Mouse (Mus musculus): ENCODE results near the gene Dand5. TPM values are rescaled to one million over a fixed set of nuclear protein-coding genes. Genes with fewer than 3 reads are reported as not detected.
A peak's percentile ranks its signal among the peaks of the same experiment; 100 is the strongest.

Dand5 gene
- polyA plus RNA-seq, 1 experiment from 2014 or later: 5.9 TPM

DNA sequence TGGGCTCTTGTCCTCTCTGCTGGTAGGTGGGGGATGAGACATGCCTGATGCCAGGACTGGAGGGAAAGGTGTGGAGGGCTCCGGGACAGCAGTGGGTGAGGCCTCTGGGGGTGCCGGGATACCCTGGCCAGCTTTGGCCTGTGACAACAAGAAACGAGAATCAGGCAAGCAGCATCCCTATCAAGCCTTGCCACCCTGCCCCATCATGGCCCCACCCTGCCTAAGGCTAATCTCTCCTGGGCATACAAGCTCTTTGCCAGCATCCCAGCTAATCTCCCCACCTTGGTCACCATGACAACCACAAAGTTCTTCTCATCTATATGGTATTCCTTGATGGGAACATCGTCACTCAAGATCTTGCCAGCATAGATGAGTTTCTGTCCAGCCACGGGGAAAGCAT lies 15.9 kb upstream of the Dand5 start:
- Histone ChIP-seq H3K9ac (ENCODE audit: low read length) (no peak overlapping the region), H3K4me1 (ENCODE audit: control insufficient read depth in 2 of 2, insufficient read depth in 2 of 2, low read length in 2 of 2) (peaks cover 10 to 28% of the 10 kb centered on the region in 2 experiments), H3K4me3 (ENCODE audit: control insufficient read depth in 1 of 2, insufficient read depth in 1 of 2, low read depth in 1 of 2, low read length in 2 of 2) (no peak overlapping the region), H3K27ac (replicated peaks in 1 of 2; ENCODE audit: control insufficient read depth in 1 of 2, insufficient read depth in 1 of 2, low read depth in 2 of 2, low read length in 2 of 2) (no peak overlapping the region), H3K36me3 (ENCODE audit: control insufficient read depth, insufficient read depth, low read length) (peaks cover 83% of the 10 kb centered on the region), H3K4me2 (ENCODE audit: low read length) (no peak overlapping the region), H3K9me3 (ENCODE audit: control insufficient read depth, low read length) (no peaks in the 10 kb centered on the region), H3K27me3 (ENCODE audit: control insufficient read depth, insufficient read depth, low read length) (no peaks in the 10 kb centered on the region)
- no peak for ATAC-seq (ENCODE audit: insufficient number of reproducible peaks, insufficient read depth, low FRiP score, low read depth)
- 86% methylated on average over 5 of the region's 5 CpGs for WGBS

DNA sequence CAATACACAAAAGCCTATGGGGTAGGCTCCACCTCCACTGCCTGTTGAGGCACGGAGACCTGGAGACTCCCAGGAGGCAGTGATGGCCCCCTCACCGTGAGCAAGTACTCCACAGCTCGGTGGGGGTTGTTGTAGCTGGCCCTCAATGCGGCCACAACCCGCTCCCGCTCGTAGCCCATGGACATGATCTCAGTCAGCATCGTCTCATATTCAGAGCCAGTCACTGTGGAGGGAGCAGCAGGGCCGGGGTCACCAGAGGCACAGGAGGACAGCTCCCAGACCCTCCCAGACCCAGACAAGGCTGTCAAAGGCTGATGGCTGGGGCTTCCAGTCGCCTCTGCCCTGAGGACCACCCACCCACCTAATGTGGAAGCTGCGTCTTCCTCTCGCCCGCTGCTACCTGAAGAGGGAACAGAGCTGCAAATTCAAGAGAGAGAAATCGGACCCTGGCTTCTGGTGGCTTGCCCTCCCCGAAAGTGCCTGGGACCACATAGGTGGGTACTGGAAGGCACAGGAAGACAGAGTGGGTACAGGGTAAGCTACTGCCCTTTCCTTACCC lies 15.4 kb upstream of the Dand5 start:
- H3K4me2 ChIP-seq (ENCODE audit: low read length): no peak overlapping the region
- no peak for ATAC-seq (ENCODE audit: insufficient number of reproducible peaks, insufficient read depth, low FRiP score, low read depth)
- H3K4me3 ChIP-seq (ENCODE audit: control insufficient read depth in 1 of 2, insufficient read depth in 1 of 2, low read depth in 1 of 2, low read length in 2 of 2): no peak overlapping the region
- no peaks in the 10 kb centered on the region for H3K27me3 ChIP-seq (ENCODE audit: control insufficient read depth, insufficient read depth, low read length)
- WGBS: 84% methylated on average over 15 of the region's 15 CpGs
- H3K36me3 ChIP-seq (ENCODE audit: control insufficient read depth, insufficient read depth, low read length): peaks cover 78% of the 10 kb centered on the region
- H3K27ac ChIP-seq (replicated peaks in 1 of 2; ENCODE audit: control insufficient read depth in 1 of 2, insufficient read depth in 1 of 2, low read depth in 2 of 2, low read length in 2 of 2): no peak overlapping the region
- H3K4me1 ChIP-seq (ENCODE audit: control insufficient read depth in 2 of 2, insufficient read depth in 2 of 2, low read length in 2 of 2): peaks cover 10 to 25% of the 10 kb centered on the region in 2 experiments
- H3K9ac ChIP-seq (ENCODE audit: low read length): no peak overlapping the region
- no peaks in the 10 kb centered on the region for H3K9me3 ChIP-seq (ENCODE audit: control insufficient read depth, low read length)

DNA sequence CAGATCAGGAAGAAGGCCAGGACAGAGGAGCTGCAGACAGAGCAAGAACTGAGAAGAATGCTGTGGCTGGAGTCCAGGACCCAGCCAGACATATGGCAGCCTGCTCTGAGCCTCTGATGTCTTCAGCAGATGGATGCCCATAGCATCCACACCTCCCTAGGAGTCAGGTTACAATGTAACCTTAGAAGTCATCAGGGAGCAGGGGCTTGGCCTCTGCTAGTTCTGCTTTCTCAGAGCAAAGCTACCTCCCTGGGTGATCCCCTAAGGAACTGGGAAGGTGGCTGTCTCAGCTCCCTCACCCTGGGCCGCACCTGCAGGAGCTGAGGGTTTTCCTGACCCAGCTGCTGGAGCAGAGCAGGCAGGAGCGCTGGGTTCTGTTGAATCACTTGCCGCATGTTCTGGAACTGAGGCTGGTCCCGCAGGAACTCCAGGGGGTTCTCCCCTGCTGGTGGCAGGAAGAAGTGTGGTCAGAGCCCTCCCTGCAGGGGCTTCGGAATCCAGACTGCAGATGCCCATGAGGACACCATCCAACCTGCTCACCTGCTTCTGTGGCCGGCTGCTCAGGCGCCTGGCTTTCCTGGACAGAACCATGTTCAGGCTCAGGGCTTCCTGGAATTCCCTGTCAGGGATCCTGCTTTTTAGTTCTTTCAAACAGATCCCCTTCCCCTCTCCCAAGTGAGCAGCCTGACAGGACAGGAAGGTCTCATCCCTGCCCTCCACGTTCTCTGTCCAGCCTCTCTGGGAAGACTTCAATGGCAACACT lies 14.7 kb upstream of the Dand5 start:
- Histone ChIP-seq H3K4me3 (ENCODE audit: control insufficient read depth in 1 of 2, insufficient read depth in 1 of 2, low read depth in 1 of 2, low read length in 2 of 2) (no peak overlapping the region), H3K9me3 (ENCODE audit: control insufficient read depth, low read length) (no peaks in the 10 kb centered on the region), H3K36me3 (ENCODE audit: control insufficient read depth, insufficient read depth, low read length) (peaks cover 71% of the 10 kb centered on the region), H3K4me2 (ENCODE audit: low read length) (no peak overlapping the region), H3K27me3 (ENCODE audit: control insufficient read depth, insufficient read depth, low read length) (no peaks in the 10 kb centered on the region), H3K27ac (replicated peaks in 1 of 2; ENCODE audit: control insufficient read depth in 1 of 2, insufficient read depth in 1 of 2, low read depth in 2 of 2, low read length in 2 of 2) (no peak overlapping the region), H3K9ac (ENCODE audit: low read length) (no peak overlapping the region), H3K4me1 (ENCODE audit: control insufficient read depth in 2 of 2, insufficient read depth in 2 of 2, low read length in 2 of 2) (peaks cover 10 to 29% of the 10 kb centered on the region in 2 experiments)
- ATAC-seq (ENCODE audit: insufficient number of reproducible peaks, insufficient read depth, low FRiP score, low read depth): no peak
- 60% methylated on average over 8 of the region's 8 CpGs for WGBS

DNA sequence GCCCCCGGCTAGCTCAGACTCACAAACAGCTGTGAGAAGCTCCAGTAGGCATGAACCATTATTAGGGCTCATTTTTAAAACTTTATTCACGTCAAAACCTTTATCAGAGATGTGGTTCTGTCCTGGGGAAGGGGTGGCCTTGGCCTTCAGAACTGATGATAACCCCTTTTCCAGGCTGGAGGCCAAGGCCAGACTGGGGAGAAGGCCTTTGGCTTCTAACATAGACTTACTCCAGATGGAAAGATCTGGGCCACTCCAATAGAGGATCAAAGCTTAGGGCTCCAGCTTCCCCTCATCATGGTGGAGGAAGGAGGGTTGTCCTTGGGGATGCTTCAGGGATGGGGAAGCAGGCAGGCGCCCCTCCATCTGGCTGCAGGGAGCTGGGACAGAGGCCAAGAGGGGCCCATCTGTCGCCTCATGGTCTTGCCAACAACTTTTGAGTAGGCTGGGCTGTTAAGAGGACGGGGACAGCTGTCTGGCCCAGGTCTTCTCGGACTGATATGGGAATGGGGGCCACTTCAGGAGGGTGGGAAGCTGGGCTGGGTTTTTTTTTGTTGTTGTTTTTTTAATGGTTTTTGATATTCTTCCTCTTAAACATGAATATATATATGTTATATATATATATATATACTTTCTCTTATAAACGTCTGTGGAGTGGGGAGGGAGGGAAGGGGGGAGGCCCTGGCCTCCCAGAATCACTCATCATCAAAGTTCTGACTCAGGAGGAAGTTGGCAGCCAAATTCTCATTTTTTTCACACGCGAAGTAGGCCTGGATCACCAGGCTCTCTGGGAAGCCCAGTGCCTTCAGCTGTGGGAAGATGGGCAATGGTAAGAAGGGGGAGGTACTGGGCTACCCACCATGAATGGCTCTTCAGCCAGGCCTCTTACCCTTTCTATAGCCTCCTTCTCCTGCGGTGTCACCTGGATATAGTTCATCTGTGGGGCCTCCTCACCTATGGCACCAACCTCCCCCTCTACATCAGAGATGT lies 12.5 kb upstream of the Dand5 start:
- H3K4me2 ChIP-seq (ENCODE audit: low read length): no peak overlapping the region
- peak; percentile 27; the same call in 1 of the 2 replicates for ATAC-seq (ENCODE audit: insufficient number of reproducible peaks, insufficient read depth, low FRiP score, low read depth)
- no peaks in the 10 kb centered on the region for H3K27me3 ChIP-seq (ENCODE audit: control insufficient read depth, insufficient read depth, low read length)
- 57% methylated on average over 10 of the region's 10 CpGs for WGBS
- peaks cover 57% of the 10 kb centered on the region for H3K36me3 ChIP-seq (ENCODE audit: control insufficient read depth, insufficient read depth, low read length)
- H3K4me1 ChIP-seq (ENCODE audit: control insufficient read depth in 2 of 2, insufficient read depth in 2 of 2, low read length in 2 of 2): peaks cover 10 to 29% of the 10 kb centered on the region in 2 experiments
- H3K9me3 ChIP-seq (ENCODE audit: control insufficient read depth, low read length): no peaks in the 10 kb centered on the region
- H3K9ac ChIP-seq (ENCODE audit: low read length): no peak overlapping the region; the same call in 1 of the 2 replicates
- peak overlapping the region; percentile 11 to 24; a peak in 1 of 4 replicates for H3K27ac ChIP-seq (replicated peaks in 1 of 2; ENCODE audit: control insufficient read depth in 1 of 2, insufficient read depth in 1 of 2, low read depth in 2 of 2, low read length in 2 of 2)
- no peak overlapping the region for H3K4me3 ChIP-seq (ENCODE audit: control insufficient read depth in 1 of 2, insufficient read depth in 1 of 2, low read depth in 1 of 2, low read length in 2 of 2)

DNA sequence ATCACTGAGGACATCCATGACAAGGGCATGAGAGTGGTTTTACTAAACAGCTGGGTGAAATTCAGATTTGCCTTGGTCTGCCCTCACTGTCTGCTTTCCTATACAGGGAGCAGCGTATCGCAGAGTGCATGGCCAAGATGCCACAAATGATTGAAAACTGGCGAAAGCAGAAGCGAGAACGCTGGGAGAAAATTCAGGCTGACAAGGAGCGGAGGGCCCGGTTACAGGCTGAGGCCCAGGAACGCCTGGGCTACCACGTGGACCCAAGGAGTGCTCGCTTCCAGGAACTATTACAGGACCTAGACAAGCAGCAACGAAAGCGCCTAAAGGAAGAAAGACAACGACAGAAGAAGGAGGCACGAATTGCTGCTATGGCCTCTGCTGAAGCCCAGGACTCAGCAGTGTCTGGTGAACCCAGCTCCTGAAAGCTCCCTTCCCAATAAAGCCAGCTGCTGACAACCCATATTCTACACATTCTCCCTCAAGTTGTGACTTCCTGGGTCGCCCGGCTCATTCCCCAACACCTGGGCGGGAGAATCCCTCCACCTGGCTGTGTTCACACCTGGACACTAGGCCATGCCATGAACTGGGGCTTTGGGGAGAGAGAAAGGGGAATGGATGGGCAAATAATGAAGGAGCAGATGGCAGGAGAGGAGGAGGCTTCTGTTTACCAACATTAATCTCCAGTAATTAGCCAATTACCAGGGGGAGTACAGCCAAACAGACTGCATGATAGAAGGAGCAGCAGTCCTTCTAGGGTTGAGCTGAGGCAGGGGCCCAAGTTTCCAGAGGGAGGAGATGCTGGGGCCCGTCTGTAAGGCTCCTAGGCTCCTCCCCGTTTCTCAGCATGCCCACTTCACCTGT lies 11.6 kb upstream of the Dand5 start:
- H3K9me3 ChIP-seq (ENCODE audit: control insufficient read depth, low read length): no peaks in the 10 kb centered on the region
- no peak overlapping the region for H3K4me2 ChIP-seq (ENCODE audit: low read length)
- no peak overlapping the region for H3K9ac ChIP-seq (ENCODE audit: low read length)
- H3K27me3 ChIP-seq (ENCODE audit: control insufficient read depth, insufficient read depth, low read length): no peaks in the 10 kb centered on the region
- peaks cover 57% of the 10 kb centered on the region for H3K36me3 ChIP-seq (ENCODE audit: control insufficient read depth, insufficient read depth, low read length)
- H3K4me1 ChIP-seq (ENCODE audit: control insufficient read depth in 2 of 2, insufficient read depth in 2 of 2, low read length in 2 of 2): peaks cover 10 to 24% of the 10 kb centered on the region in 2 experiments
- WGBS: 85% methylated on average over 19 of the region's 19 CpGs
- no peak overlapping the region for H3K4me3 ChIP-seq (ENCODE audit: control insufficient read depth in 1 of 2, insufficient read depth in 1 of 2, low read depth in 1 of 2, low read length in 2 of 2)
- ATAC-seq (ENCODE audit: insufficient number of reproducible peaks, insufficient read depth, low FRiP score, low read depth): no peak
- H3K27ac ChIP-seq (replicated peaks in 1 of 2; ENCODE audit: control insufficient read depth in 1 of 2, insufficient read depth in 1 of 2, low read depth in 2 of 2, low read length in 2 of 2): no peak overlapping the region; a peak in 1 of 4 replicates

DNA sequence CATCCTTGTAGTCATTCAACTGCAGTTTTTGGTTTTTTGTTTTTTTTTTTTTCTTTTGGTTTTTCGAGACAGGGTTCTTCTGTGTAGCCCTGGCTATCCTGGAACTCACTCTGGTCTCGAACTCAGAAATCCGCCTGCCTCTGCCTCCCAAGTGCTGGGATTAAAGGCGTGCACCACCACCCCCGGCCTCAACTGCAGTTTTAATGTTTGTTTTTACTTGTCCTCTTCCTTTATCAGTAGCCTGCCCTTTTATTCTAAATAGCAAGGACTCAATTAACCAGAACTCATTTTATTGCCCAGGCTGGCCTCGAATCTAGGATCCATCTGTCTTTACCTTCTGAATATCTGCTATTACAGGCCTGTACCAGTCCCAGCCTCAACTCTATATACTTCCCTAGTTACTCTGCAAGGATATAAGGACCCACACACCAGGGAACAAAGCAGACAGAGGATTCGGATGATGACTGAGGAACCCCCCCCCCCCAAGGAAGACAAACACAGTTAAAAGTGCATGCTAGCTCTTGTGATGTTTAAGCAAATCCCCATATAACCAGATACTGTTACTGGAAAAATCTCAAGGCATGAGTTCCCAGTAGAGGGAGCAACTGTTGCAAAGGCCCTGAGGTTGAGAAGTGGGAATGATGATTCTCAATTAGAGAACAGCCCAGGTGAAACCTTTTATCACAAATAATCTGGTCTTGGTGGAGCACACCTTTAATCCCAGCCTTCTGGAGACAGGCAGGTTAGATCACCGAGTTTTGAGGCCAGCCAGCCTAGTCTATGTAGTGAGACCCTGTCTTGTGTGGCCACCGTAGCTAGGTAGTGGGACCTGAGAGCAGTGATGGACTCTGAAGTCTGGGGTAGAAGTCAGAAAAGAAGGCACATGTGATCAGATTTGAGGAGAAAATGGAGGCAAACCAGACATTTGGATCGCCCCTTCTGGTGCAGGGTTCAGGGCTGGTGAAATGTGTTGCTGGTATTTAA lies 10.4 kb upstream of the Dand5 start:
- peak overlapping the region; percentile 91; a peak in 3 of 4 replicates for H3K27ac ChIP-seq (replicated peaks in 1 of 2; ENCODE audit: control insufficient read depth in 1 of 2, insufficient read depth in 1 of 2, low read depth in 2 of 2, low read length in 2 of 2)
- 56% methylated on average over 10 of the region's 10 CpGs for WGBS
- peak overlapping the region; percentile 96 for H3K4me3 ChIP-seq (ENCODE audit: control insufficient read depth in 1 of 2, insufficient read depth in 1 of 2, low read depth in 1 of 2, low read length in 2 of 2)
- H3K36me3 ChIP-seq (ENCODE audit: control insufficient read depth, insufficient read depth, low read length): peaks cover 45% of the 10 kb centered on the region
- peaks cover 10 to 21% of the 10 kb centered on the region in 2 experiments for H3K4me1 ChIP-seq (ENCODE audit: control insufficient read depth in 2 of 2, insufficient read depth in 2 of 2, low read length in 2 of 2)
- H3K4me2 ChIP-seq (ENCODE audit: low read length): peak overlapping the region; percentile 73
- ATAC-seq (ENCODE audit: insufficient number of reproducible peaks, insufficient read depth, low FRiP score, low read depth): no peak
- H3K9me3 ChIP-seq (ENCODE audit: control insufficient read depth, low read length): no peaks in the 10 kb centered on the region
- peak overlapping the region; percentile 96 for H3K9ac ChIP-seq (ENCODE audit: low read length)
- H3K27me3 ChIP-seq (ENCODE audit: control insufficient read depth, insufficient read depth, low read length): no peaks in the 10 kb centered on the region

Data from heart, embryonic 14.5 days (tissue).